Comparison of ENCODE assay signal across 8 mouse cellular contexts in the genomic region with DNA sequence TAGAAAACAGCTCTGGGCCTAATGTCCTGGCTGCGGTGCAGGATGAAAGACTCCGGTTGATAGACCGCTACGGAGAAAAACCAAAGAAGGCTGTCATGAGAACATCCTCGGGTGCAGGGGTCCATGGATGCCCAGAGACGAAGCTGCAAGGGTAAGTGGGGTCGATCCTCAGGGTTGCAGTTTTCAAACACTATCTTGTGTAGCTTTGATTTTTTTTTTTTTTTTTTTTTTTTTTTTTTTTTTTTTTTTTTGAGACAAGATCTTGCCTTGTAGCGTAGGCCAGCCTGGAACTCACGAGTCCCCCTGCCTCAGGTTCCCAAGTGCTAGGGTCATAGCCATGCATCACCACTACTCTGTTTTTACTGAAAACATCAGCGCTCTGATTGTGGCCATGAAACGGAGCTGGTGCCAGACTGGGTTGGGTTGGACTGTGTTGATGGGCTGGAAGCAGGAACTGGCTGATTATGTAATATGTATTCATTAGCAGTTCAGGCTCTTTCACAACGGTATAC. TPM values are rescaled to one million over a fixed set of nuclear protein-coding genes. Genes with fewer than 3 reads are reported as not detected.
A peak's percentile ranks its signal among the peaks of the same experiment; 100 is the strongest.
DNase-seq lines count a peak whose midpoint lies in the region; ATAC-seq lines count a peak whose summit lies in the region.

No protein-coding gene starts in this region.

- no peaks in the 10 kb centered on the region for H3K27me3 ChIP-seq in forebrain, embryonic 11.5 days (ENCODE audit: control insufficient read depth, insufficient read depth, low read length)
- H3K27me3 ChIP-seq in hindbrain, embryonic 13.5 days, result no peaks in the 10 kb centered on the region
- no peaks in the 10 kb centered on the region for H3K27me3 ChIP-seq in midbrain, embryonic 12.5 days

- no peaks in the 10 kb centered on the region; the same call in 1 of the 2 replicates for H3K36me3 ChIP-seq in forebrain, embryonic 11.5 days (ENCODE audit: control insufficient read depth, insufficient read depth, low read length)
- H3K36me3 ChIP-seq in hindbrain, embryonic 13.5 days, result peaks cover 14% of the 10 kb centered on the region
- peaks cover 7% of the 10 kb centered on the region; the same call in 1 of the 2 replicates for H3K36me3 ChIP-seq in midbrain, embryonic 12.5 days

- peak; percentile 62 for DNase-seq in cerebellum, adult 11-12 months
- no peak for DNase-seq in cerebellum, adult 11 months
- peak; percentile 89 for DNase-seq in adipocyte (ENCODE audit: low spot score)
- DNase-seq in forebrain, embryonic 11.5 days (ENCODE audit: low spot score), result no peak
- DNase-seq in layer of hippocampus, postnatal 36 days, result peak; percentile 29 to 41
- no peak for DNase-seq in testis, postnatal 10 days (ENCODE audit: low spot score)

- no peak overlapping the region for H3K27ac ChIP-seq in forebrain, embryonic 11.5 days (ENCODE audit: low read depth, low read length)
- H3K27ac ChIP-seq in hindbrain, embryonic 13.5 days, result peak overlapping the region; percentile 85
- H3K27ac ChIP-seq in midbrain, embryonic 12.5 days (replicated peaks), result peak overlapping the region; percentile 71

- H3K4me2 ChIP-seq in forebrain, embryonic 11.5 days (ENCODE audit: low read depth, low read length, severe bottlenecking), result peak overlapping the region; percentile 57
- H3K4me2 ChIP-seq in hindbrain, embryonic 13.5 days, result peak overlapping the region; percentile 79
- H3K4me2 ChIP-seq in midbrain, embryonic 12.5 days (replicated peaks), result peak overlapping the region; percentile 80

- H3K4me1 ChIP-seq in forebrain, embryonic 11.5 days (replicated peaks; ENCODE audit: control insufficient read depth, insufficient read depth, low read length), result peaks cover 4% of the 10 kb centered on the region
- peaks cover 36% of the 10 kb centered on the region for H3K4me1 ChIP-seq in hindbrain, embryonic 13.5 days (replicated peaks)
- H3K4me1 ChIP-seq in midbrain, embryonic 12.5 days, result peaks cover 12% of the 10 kb centered on the region

- peak overlapping the region; percentile 88 for H3K9ac ChIP-seq in forebrain, embryonic 11.5 days (ENCODE audit: low read length)
- peak overlapping the region; percentile 87 for H3K9ac ChIP-seq in hindbrain, embryonic 13.5 days
- peak overlapping the region; percentile 81 for H3K9ac ChIP-seq in midbrain, embryonic 12.5 days (replicated peaks)

- ATAC-seq in forebrain, embryonic 11.5 days (replicated peaks; ENCODE audit: low FRiP score), result no peak; the same call in 1 of the 2 replicates
- ATAC-seq in hindbrain, embryonic 13.5 days (ENCODE audit: low FRiP score), result no peak; the same call in 1 of the 2 replicates
- no peak; the same call in 1 of the 2 replicates for ATAC-seq in midbrain, embryonic 12.5 days (ENCODE audit: low FRiP score, low read depth)

- 4% methylated on average over 12 of the region's 12 CpGs for WGBS in forebrain, embryonic 11.5 days
- 3% methylated on average over 12 of the region's 12 CpGs for WGBS in hindbrain, embryonic 13.5 days
- WGBS in midbrain, embryonic 12.5 days, result 3% methylated on average over 12 of the region's 12 CpGs

- H3K9me3 ChIP-seq in forebrain, embryonic 11.5 days (ENCODE audit: control insufficient read depth, low read length), result no peaks in the 10 kb centered on the region
- no peaks in the 10 kb centered on the region for H3K9me3 ChIP-seq in hindbrain, embryonic 13.5 days
- no peaks in the 10 kb centered on the region for H3K9me3 ChIP-seq in midbrain, embryonic 12.5 days

- peak overlapping the region; percentile 76 for H3K4me3 ChIP-seq in forebrain, embryonic 11.5 days (ENCODE audit: low read depth, low read length)
- peak overlapping the region; percentile 75 for H3K4me3 ChIP-seq in hindbrain, embryonic 13.5 days
- peak overlapping the region; percentile 82 for H3K4me3 ChIP-seq in midbrain, embryonic 12.5 days

RNA-seq across cellular contexts. Expression of a gene that starts 0.4 kb away (rescaled TPM):
- 277 and 287 TPM in 2 replicates for polyA plus RNA-seq in forebrain, embryonic 11.5 days (2014; fragmentation: Nextera tagmentation; extraction: Ambion mirVana)
- polyA plus RNA-seq in hindbrain, embryonic 13.5 days (2015; fragmentation: Nextera tagmentation; extraction: Ambion mirVana), result 398 and 404 TPM in 2 replicates
- 100 to 1,000 TPM; 222 to 225 TPM for total RNA-seq in layer of hippocampus, postnatal 36 days (2021)
- 314 and 323 TPM in 2 replicates for polyA plus RNA-seq in midbrain, embryonic 12.5 days (2016; fragmentation: Nextera tagmentation; extraction: Ambion mirVana)

RNA-seq across cellular contexts. Expression of a gene that starts 12.9 kb away (rescaled TPM):
- 0.24 TPM in 1 of 2 replicates, not detected in the other for polyA plus RNA-seq in forebrain, embryonic 11.5 days (2014; fragmentation: Nextera tagmentation; extraction: Ambion mirVana)
- 0.21 and 0.35 TPM in 2 replicates for polyA plus RNA-seq in hindbrain, embryonic 13.5 days (2015; fragmentation: Nextera tagmentation; extraction: Ambion mirVana)
- total RNA-seq in layer of hippocampus, postnatal 36 days (2021), result under 1 TPM in 1 of 2 experiments, not detected in 1; 0.20 TPM
- 0.19 TPM in 1 of 2 replicates, not detected in the other for polyA plus RNA-seq in midbrain, embryonic 12.5 days (2016; fragmentation: Nextera tagmentation; extraction: Ambion mirVana)

RNA-seq across cellular contexts. Expression of a gene that starts 33.3 kb away (rescaled TPM):
- 29.1 and 30.7 TPM in 2 replicates for polyA plus RNA-seq in forebrain, embryonic 11.5 days (2014; fragmentation: Nextera tagmentation; extraction: Ambion mirVana)
- 34.0 and 38.1 TPM in 2 replicates for polyA plus RNA-seq in hindbrain, embryonic 13.5 days (2015; fragmentation: Nextera tagmentation; extraction: Ambion mirVana)
- 10 to 100 TPM; 39.2 to 41.0 TPM for total RNA-seq in layer of hippocampus, postnatal 36 days (2021)
- polyA plus RNA-seq in midbrain, embryonic 12.5 days (2016; fragmentation: Nextera tagmentation; extraction: Ambion mirVana), result 39.0 and 40.7 TPM in 2 replicates

RNA-seq across cellular contexts. Expression of a gene that starts 34.3 kb away (rescaled TPM):
- 93.4 and 99.5 TPM in 2 replicates for polyA plus RNA-seq in forebrain, embryonic 11.5 days (2014; fragmentation: Nextera tagmentation; extraction: Ambion mirVana)
- polyA plus RNA-seq in hindbrain, embryonic 13.5 days (2015; fragmentation: Nextera tagmentation; extraction: Ambion mirVana), result 107 and 109 TPM in 2 replicates
- total RNA-seq in layer of hippocampus, postnatal 36 days (2021), result 10 to 100 TPM; 82.4 to 85.2 TPM
- 92.8 and 102 TPM in 2 replicates for polyA plus RNA-seq in midbrain, embryonic 12.5 days (2016; fragmentation: Nextera tagmentation; extraction: Ambion mirVana)

RNA-seq across cellular contexts. Expression of a gene that starts 45.5 kb away (rescaled TPM):
- 105 and 112 TPM in 2 replicates for polyA plus RNA-seq in forebrain, embryonic 11.5 days (2014; fragmentation: Nextera tagmentation; extraction: Ambion mirVana)
- 118 and 125 TPM in 2 replicates for polyA plus RNA-seq in hindbrain, embryonic 13.5 days (2015; fragmentation: Nextera tagmentation; extraction: Ambion mirVana)
- total RNA-seq in layer of hippocampus, postnatal 36 days (2021), result 10 to 100 TPM; 87.2 to 94.7 TPM
- 112 and 113 TPM in 2 replicates for polyA plus RNA-seq in midbrain, embryonic 12.5 days (2016; fragmentation: Nextera tagmentation; extraction: Ambion mirVana)

Comparison
In these comparisons a context has a peak if more than half of its experiments do, and no peak if none do; other contexts are left out.
1. DNase-seq: peak in cerebellum, adult 11-12 months (single experiment), adipocyte (single experiment) and layer of hippocampus, postnatal 36 days (2 of 2); none in cerebellum, adult 11 months (single experiment), forebrain, embryonic 11.5 days (single experiment) and testis, postnatal 10 days (single experiment).
2. Peak in every context shown above with its lines, with median percentiles within 50 percentile points of each other: H3K4me2 ChIP-seq, H3K4me3 ChIP-seq and H3K9ac ChIP-seq.